Mouse (Mus musculus) hindbrain, embryonic 15.5 days (tissue): Measurements from ENCODE around the gene Susd1. TPM values are rescaled to one million over a fixed set of nuclear protein-coding genes. Genes with fewer than 3 reads are reported as not detected.
A peak's percentile ranks its signal among the peaks of the same experiment; 100 is the strongest.

ENCODE experiments used
- ATAC-seq: fragments of 200-750 bp; cut with Nextera tagmentation; 2 replicates; pipeline ENCODE4 v1.8.0; 2017; ENCODE audit warnings: low read depth, moderate number of reproducible peaks, moderate TSS enrichment; ENCODE audit not compliant: low FRiP score
- H3K27ac ChIP-seq: fragments of 300-500 bp; sonication (generic); replicated peaks from 2 replicates; pipeline ENCODE4 v1.5.1; 2015; ENCODE audit warnings: mild to moderate bottlenecking, inconsistent platforms
- H3K27me3 ChIP-seq: fragments of 300-500 bp; sonication (generic); 2 replicates; pipeline ENCODE4 v1.6.1; 2015; ENCODE audit warnings: control low read depth, inconsistent platforms
- H3K36me3 ChIP-seq: fragments of 300-500 bp; sonication (generic); 2 replicates; pipeline ENCODE4 v1.6.1; 2015; ENCODE audit warnings: control low read depth, inconsistent platforms
- H3K4me1 ChIP-seq: fragments of 300-500 bp; sonication (generic); replicated peaks from 2 replicates; pipeline ENCODE4 v1.6.1; 2015; ENCODE audit warnings: control low read depth, inconsistent platforms
- H3K4me2 ChIP-seq: fragments of 300-500 bp; sonication (generic); 2 replicates; pipeline ENCODE4 v1.6.1; 2015; ENCODE audit warnings: moderate library complexity, mild to moderate bottlenecking, inconsistent platforms
- H3K4me3 ChIP-seq: fragments of 300-500 bp; sonication (generic); 2 replicates; pipeline ENCODE4 v1.5.1; 2015; ENCODE audit warnings: mild to moderate bottlenecking, inconsistent platforms
- H3K9ac ChIP-seq: fragments of 300-500 bp; sonication (generic); 2 replicates; pipeline ENCODE4 v1.6.1; 2015; ENCODE audit warnings: inconsistent platforms
- H3K9me3 ChIP-seq: fragments of 300-500 bp; sonication (generic); 2 replicates; pipeline ENCODE4 v1.6.1; 2016; ENCODE audit warnings: control low read depth, inconsistent platforms
- WGBS: fragments of 180-500 bp; shearing (Covaris S2); methylation state at CpG from one replicate; pipeline ENCODE4 v1.1.7; 2015; 5-methylcytosine and 5-hydroxymethylcytosine counted together
- polyA plus RNA-seq: library from polyadenylated mRNA; unstranded; fragments of >200 nt; fragmentation: Nextera tagmentation; extraction: Ambion mirVana; gene quantifications from 2 replicates; pipeline ENCODE4 v1.2.1, GENCODE M21; 2015

Gene Susd1
- polyA plus RNA-seq = 1.9 and 2.4 TPM in 2 replicates

- Histone ChIP-seq H3K4me3 (peak within 1 kb of the TSS; percentile 79), H3K4me1 (peaks cover 9% of the 10 kb centered on the region; the same call in 1 of the 2 replicates), H3K27ac (no peak within 1 kb of the TSS; the same call in 1 of the 2 replicates), H3K9ac (peak within 1 kb of the TSS; percentile 81), H3K27me3 (peaks cover 29% of the 10 kb centered on the region), H3K9me3 (no peaks in the 10 kb centered on the region), H3K4me2 (peak within 1 kb of the TSS; percentile 100), H3K36me3 (no peaks in the 10 kb centered on the region)
- WGBS = 1% methylated on average over 73 of the region's 75 CpGs
- peak; percentile 89 for ATAC-seq
Measured at GRCm38 (mm10) chr4:59437990-59438854, at the start of gene Susd1. Gene Susd1 (minus strand): TSS chr4:59438633.

- no peaks in the 10 kb centered on the region for H3K9me3 ChIP-seq
- H3K36me3 ChIP-seq = no peaks in the 10 kb centered on the region
- H3K4me2 ChIP-seq = no peak overlapping the region
- no peak overlapping the region for H3K4me3 ChIP-seq
- no peak overlapping the region for H3K27ac ChIP-seq
- H3K4me1 ChIP-seq = no peaks in the 10 kb centered on the region
- H3K9ac ChIP-seq = no peak overlapping the region
- H3K27me3 ChIP-seq = no peaks in the 10 kb centered on the region
- no peak for ATAC-seq
Measured at GRCm38 (mm10) chr4:59471306-59471705, 32.9 kb upstream of the Susd1 start.

- no peak for ATAC-seq
- 86% methylated on average over 2 of the region's 2 CpGs for WGBS
- H3K4me2 ChIP-seq = no peak overlapping the region
- H3K27ac ChIP-seq = no peak overlapping the region
- no peak overlapping the region for H3K4me3 ChIP-seq
- no peaks in the 10 kb centered on the region for H3K4me1 ChIP-seq
- H3K27me3 ChIP-seq = no peaks in the 10 kb centered on the region
- no peaks in the 10 kb centered on the region for H3K36me3 ChIP-seq
- no peaks in the 10 kb centered on the region for H3K9me3 ChIP-seq
- no peak overlapping the region for H3K9ac ChIP-seq
Measured at GRCm38 (mm10) chr4:59465449-59465848, 27.0 kb upstream of the Susd1 start.

GRCm38 (mm10) chr4:59464661-59465060 is 26.2 kb upstream of the Susd1 start:
- Histone ChIP-seq H3K4me3 (no peak overlapping the region), H3K27me3 (no peaks in the 10 kb centered on the region), H3K9me3 (no peaks in the 10 kb centered on the region), H3K4me1 (no peaks in the 10 kb centered on the region), H3K36me3 (no peaks in the 10 kb centered on the region), H3K4me2 (no peak overlapping the region), H3K9ac (no peak overlapping the region), H3K27ac (no peak overlapping the region)
- 88% methylated on average over 6 of the region's 6 CpGs for WGBS
- no peak for ATAC-seq

GRCm38 (mm10) chr4:59462494-59462893 is 24.1 kb upstream of the Susd1 start:
- no peaks in the 10 kb centered on the region for H3K9me3 ChIP-seq
- H3K27me3 ChIP-seq = no peaks in the 10 kb centered on the region
- H3K9ac ChIP-seq = no peak overlapping the region
- ATAC-seq = no peak
- H3K4me1 ChIP-seq = no peaks in the 10 kb centered on the region
- no peak overlapping the region for H3K27ac ChIP-seq
- H3K4me3 ChIP-seq = no peak overlapping the region
- H3K36me3 ChIP-seq = no peaks in the 10 kb centered on the region
- WGBS = 83% methylated on average over 6 of the region's 6 CpGs
- H3K4me2 ChIP-seq = no peak overlapping the region

- Histone ChIP-seq H3K4me2 (no peak overlapping the region), H3K4me1 (no peaks in the 10 kb centered on the region), H3K9me3 (no peaks in the 10 kb centered on the region), H3K4me3 (no peak overlapping the region), H3K27ac (no peak overlapping the region), H3K36me3 (no peaks in the 10 kb centered on the region), H3K27me3 (no peaks in the 10 kb centered on the region), H3K9ac (no peak overlapping the region)
- no peak for ATAC-seq
- WGBS = 87% methylated on average over 11 of the region's 11 CpGs
Measured at GRCm38 (mm10) chr4:59461116-59461727, 22.8 kb upstream of the Susd1 start.

GRCm38 (mm10) chr4:59459216-59459955 is 21.0 kb upstream of the Susd1 start:
- H3K36me3 ChIP-seq = no peaks in the 10 kb centered on the region
- WGBS = 85% methylated on average over 13 of the region's 13 CpGs
- no peak overlapping the region for H3K4me2 ChIP-seq
- ATAC-seq = no peak
- no peak overlapping the region for H3K27ac ChIP-seq
- H3K4me3 ChIP-seq = no peak overlapping the region
- H3K9ac ChIP-seq = no peak overlapping the region
- H3K9me3 ChIP-seq = no peaks in the 10 kb centered on the region
- H3K4me1 ChIP-seq = no peaks in the 10 kb centered on the region
- H3K27me3 ChIP-seq = no peaks in the 10 kb centered on the region

- H3K9me3 ChIP-seq = no peaks in the 10 kb centered on the region
- no peak for ATAC-seq
- no peaks in the 10 kb centered on the region for H3K27me3 ChIP-seq
- H3K4me3 ChIP-seq = no peak overlapping the region
- H3K27ac ChIP-seq = no peak overlapping the region
- WGBS = 47% methylated on average over 9 of the region's 9 CpGs
- H3K4me2 ChIP-seq = no peak overlapping the region
- no peaks in the 10 kb centered on the region for H3K4me1 ChIP-seq
- no peaks in the 10 kb centered on the region for H3K36me3 ChIP-seq
- no peak overlapping the region for H3K9ac ChIP-seq
Measured at GRCm38 (mm10) chr4:59457941-59458340, 19.5 kb upstream of the Susd1 start.

- H3K27ac ChIP-seq = no peak overlapping the region
- 94% methylated on average over 5 of the region's 5 CpGs for WGBS
Measured at GRCm38 (mm10) chr4:59457091-59457490, 18.7 kb upstream of the Susd1 start.

GRCm38 (mm10) chr4:59455465-59455864 is 17.0 kb upstream of the Susd1 start:
- H3K9me3 ChIP-seq = no peaks in the 10 kb centered on the region
- no peaks in the 10 kb centered on the region for H3K4me1 ChIP-seq
- H3K4me2 ChIP-seq = no peak overlapping the region
- no peak for ATAC-seq
- 90% methylated on average over 2 of the region's 2 CpGs for WGBS
- H3K9ac ChIP-seq = no peak overlapping the region
- H3K4me3 ChIP-seq = no peak overlapping the region
- no peaks in the 10 kb centered on the region for H3K27me3 ChIP-seq
- no peaks in the 10 kb centered on the region for H3K36me3 ChIP-seq
- H3K27ac ChIP-seq = no peak overlapping the region

More at GRCm38 (mm10) chr4:59457091-59457490, 18.7 kb upstream of the Susd1 start:
- Histone ChIP-seq H3K9me3 (no peaks in the 10 kb centered on the region), H3K27me3 (no peaks in the 10 kb centered on the region), H3K9ac (no peak overlapping the region), H3K4me1 (no peaks in the 10 kb centered on the region), H3K4me3 (no peak overlapping the region), H3K4me2 (no peak overlapping the region), H3K36me3 (no peaks in the 10 kb centered on the region)
- no peak for ATAC-seq

- no peaks in the 10 kb centered on the region for H3K27me3 ChIP-seq
- WGBS = 81% methylated on average over 3 of the region's 3 CpGs
- no peaks in the 10 kb centered on the region for H3K4me1 ChIP-seq
- no peak overlapping the region for H3K9ac ChIP-seq
- H3K4me2 ChIP-seq = no peak overlapping the region
- no peak for ATAC-seq
- no peaks in the 10 kb centered on the region for H3K9me3 ChIP-seq
- H3K27ac ChIP-seq = no peak overlapping the region
- H3K4me3 ChIP-seq = no peak overlapping the region
- no peaks in the 10 kb centered on the region for H3K36me3 ChIP-seq
Measured at GRCm38 (mm10) chr4:59454046-59454445, 15.6 kb upstream of the Susd1 start.

GRCm38 (mm10) chr4:59452503-59452933 is 14.1 kb upstream of the Susd1 start:
- Histone ChIP-seq H3K4me3 (no peak overlapping the region), H3K27ac (no peak overlapping the region), H3K9me3 (no peaks in the 10 kb centered on the region), H3K36me3 (no peaks in the 10 kb centered on the region), H3K4me2 (no peak overlapping the region), H3K27me3 (no peaks in the 10 kb centered on the region), H3K9ac (no peak overlapping the region), H3K4me1 (no peaks in the 10 kb centered on the region)
- 92% methylated on average over 8 of the region's 8 CpGs for WGBS
- ATAC-seq = no peak
